ENCODE assay signal across 13 mouse cellular contexts in genomic region chr14:121962128-121962890, GRCm38 (mm10). TPM values are rescaled to one million over a fixed set of nuclear protein-coding genes. Genes with fewer than 3 reads are reported as not detected.
DNase-seq lines count a peak whose midpoint lies in the region; ATAC-seq and TF ChIP-seq lines count a peak whose summit lies in the region.
"Had no signal": no experiment of that assay in that cellular context is flagged by ENCODE, and none has a peak within 500 bp of the region (broad histone marks: within the 10 kb centered on the region; RNA-seq: fewer than 3 reads in every experiment).

No protein-coding gene starts in this region.

- peaks cover 7% of the 10 kb centered on the region for H3K4me1 ChIP-seq in heart, adult 2 months (ENCODE audit: control insufficient read depth, insufficient read depth, low read length)
- peaks cover 26% of the 10 kb centered on the region for H3K4me1 ChIP-seq in lung, embryonic 15.5 days
- H3K4me1 ChIP-seq in heart, postnatal 0 days (ENCODE audit: control insufficient read depth, insufficient read depth), result peaks cover 30% of the 10 kb centered on the region
- H3K4me1 ChIP-seq in olfactory bulb, adult 2 months (ENCODE audit: control insufficient read depth, insufficient read depth, low read length), result peaks cover 26% of the 10 kb centered on the region
- H3K4me1 ChIP-seq: hindbrain, embryonic 12.5 days had no signal

- intact Hi-C loops in heart, adult 2 months (cut with DNase I), result no loop called here
- intact Hi-C loops in heart, postnatal 14 days (cut with DNase I), result no loop called here

- no peak overlapping the region for H3K9ac ChIP-seq in heart, adult 2 months (ENCODE audit: low read depth, low read length)
- no peak overlapping the region for H3K9ac ChIP-seq in lung, embryonic 15.5 days
- no peak overlapping the region for H3K9ac ChIP-seq in heart, postnatal 0 days (replicated peaks; ENCODE audit: low read depth, low read length)
- H3K9ac ChIP-seq: forebrain, embryonic 15.5 days; hindbrain, embryonic 12.5 days had no signal

- H3K4me2 ChIP-seq in lung, embryonic 15.5 days, result 0 out of 2 replicates have a peak overlapping the region, but pooled peaks have one; percentile 11
- peak overlapping the region; percentile 16; the same call in 1 of the 2 replicates for H3K4me2 ChIP-seq in heart, postnatal 0 days (ENCODE audit: low read depth, low read length)
- H3K4me2 ChIP-seq: forebrain, embryonic 15.5 days; hindbrain, embryonic 12.5 days had no signal

- 0 out of 2 replicates have a peak, but pooled peaks have one; percentile 19 for ATAC-seq in lung, embryonic 15.5 days (ENCODE audit: borderline replicate concordance, extremely low read depth, low FRiP score, low TSS enrichment)
- ATAC-seq in heart, postnatal 0 days (ENCODE audit: insufficient read depth, low read depth), result peak; percentile 21; the same call in 1 of the 2 replicates
- ATAC-seq: forebrain, embryonic 15.5 days had no signal

- peak overlapping the region; percentile 43 for H3K27ac ChIP-seq in heart, adult 2 months
- H3K27ac ChIP-seq in lung, embryonic 15.5 days, result peak overlapping the region; percentile 49
- H3K27ac ChIP-seq in heart, postnatal 0 days (ENCODE audit: low read depth), result peak overlapping the region; percentile 56
- H3K27ac ChIP-seq in olfactory bulb, adult 2 months (ENCODE audit: insufficient read depth, low read depth, low read length), result peak overlapping the region; percentile 86
- H3K27ac ChIP-seq: forebrain, embryonic 15.5 days; hindbrain, embryonic 12.5 days had no signal

- TF ChIP-seq POLR2A in heart, adult 2 months (IDR thresholded peaks at IDR 0.05; ENCODE audit: insufficient read depth, low read depth, low read length), result no peak
- TF ChIP-seq POLR2A in olfactory bulb, adult 2 months (IDR thresholded peaks at IDR 0.05; ENCODE audit: insufficient read depth, low read depth, low read length), result no peak

- H3K9me3 ChIP-seq in lung, embryonic 15.5 days, result no peaks in the 10 kb centered on the region
- no peaks in the 10 kb centered on the region for H3K9me3 ChIP-seq in heart, postnatal 0 days (replicated peaks; ENCODE audit: control insufficient read depth, low read length)
- H3K9me3 ChIP-seq: forebrain, embryonic 15.5 days; hindbrain, embryonic 12.5 days had no signal

- TF ChIP-seq CTCF in heart, adult 2 months (IDR thresholded peaks at IDR 0.05), result no peak
- TF ChIP-seq CTCF in heart, postnatal 0 days (IDR thresholded peaks at IDR 0.05; ENCODE audit: low read depth), result no peak
- TF ChIP-seq CTCF in olfactory bulb, adult 2 months (IDR thresholded peaks at IDR 0.05; ENCODE audit: insufficient read depth, low read depth, low read length), result no peak

- no peaks in the 10 kb centered on the region for H3K27me3 ChIP-seq in heart, adult 2 months (ENCODE audit: control insufficient read depth, insufficient read depth, low read length)
- no peaks in the 10 kb centered on the region for H3K27me3 ChIP-seq in lung, embryonic 15.5 days
- H3K27me3 ChIP-seq in heart, postnatal 0 days (ENCODE audit: control insufficient read depth, insufficient read depth, low read length), result no peaks in the 10 kb centered on the region
- H3K27me3 ChIP-seq: forebrain, embryonic 15.5 days; hindbrain, embryonic 12.5 days had no signal

- no peak for TF ChIP-seq EP300 in heart, adult 2 months (IDR thresholded peaks at IDR 0.05; ENCODE audit: insufficient read depth, low read depth, low read length)
- TF ChIP-seq EP300 in heart, postnatal 0 days (IDR thresholded peaks at IDR 0.05; ENCODE audit: low read depth), result no peak

- H3K4me3 ChIP-seq in heart, adult 2 months, result no peak overlapping the region
- H3K4me3 ChIP-seq in lung, embryonic 15.5 days, result no peak overlapping the region
- H3K4me3 ChIP-seq in heart, postnatal 0 days (ENCODE audit: low read depth, low read length), result no peak overlapping the region
- H3K4me3 ChIP-seq in olfactory bulb, adult 2 months (ENCODE audit: insufficient read depth, low read depth, low read length), result no peak overlapping the region
- H3K4me3 ChIP-seq: forebrain, embryonic 15.5 days; hindbrain, embryonic 12.5 days had no signal

- H3K36me3 ChIP-seq in heart, adult 2 months (ENCODE audit: control insufficient read depth, insufficient read depth, low read length), result no peaks in the 10 kb centered on the region
- H3K36me3 ChIP-seq in lung, embryonic 15.5 days, result no peaks in the 10 kb centered on the region
- H3K36me3 ChIP-seq in heart, postnatal 0 days (replicated peaks; ENCODE audit: control insufficient read depth, insufficient read depth, low read length), result no peaks in the 10 kb centered on the region
- H3K36me3 ChIP-seq: forebrain, embryonic 15.5 days; hindbrain, embryonic 12.5 days had no signal

- 0 out of 2 replicates have a peak, but pooled peaks cover 4% of the 10 kb centered on the region for H3K79me2 ChIP-seq in heart, adult 2 months (replicated peaks; ENCODE audit: control insufficient read depth, insufficient read depth, low read length)

- peak; percentile 24 to 29 for DNase-seq in heart, adult 2 months
- no peak for DNase-seq in heart, postnatal 14 days
- no peak for DNase-seq in lung, postnatal 10 days
- DNase-seq in heart, postnatal 0 days (ENCODE audit: low spot score), result no peak
- no peak for DNase-seq in layer of hippocampus, postnatal 14 days (ENCODE audit: low spot score in 2 of 2)
- DNase-seq in layer of hippocampus, postnatal 36 days, result no peak
- DNase-seq: cerebellum, adult 9-11 months; thymus, postnatal 36 days had no signal

- WGBS in heart, adult 2 months, result 51% methylated on average over 14 of the region's 14 CpGs
- 52% methylated on average over 14 of the region's 14 CpGs for WGBS in lung, embryonic 15.5 days
- WGBS in heart, postnatal 0 days, result 58% methylated on average over 14 of the region's 14 CpGs
- WGBS in olfactory bulb, adult 2 months, result 67% methylated on average over 14 of the region's 14 CpGs

RNA-seq across cellular contexts. Expression of gene Gpr183, which starts 2.7 kb away (rescaled TPM):
- 1 to 10 TPM in 1 of 2 experiments, under 1 TPM in 1; 0.84 to 1.1 TPM for total RNA-seq in heart, adult 2 months (2021)
- 1.3 and 1.4 TPM in 2 replicates for polyA plus RNA-seq in heart, adult 2 months (2012; rRNA removed)
- under 1 TPM; 0.54 to 0.67 TPM for total RNA-seq in heart, postnatal 14 days (2021)
- polyA plus RNA-seq in lung, embryonic 15.5 days (2015; fragmentation: Nextera tagmentation; extraction: Ambion mirVana), result 2.9 and 3.2 TPM in 2 replicates
- 1.3 and 1.5 TPM in 2 replicates for total RNA-seq in heart, postnatal 0 days (2014; rRNA removed; ENCODE audit: low replicate concordance)
- 0.89 and 1.1 TPM in 2 replicates for polyA plus RNA-seq in heart, postnatal 0 days (2015; fragmentation: Nextera tagmentation; extraction: Ambion mirVana)
- polyA plus RNA-seq in olfactory bulb, adult 2 months (2012; ENCODE audit: insufficient read depth, insufficient read length, low replicate concordance, missing spikeins), result not detected in 2 replicates
- under 1 TPM; 0.76 to 0.88 TPM for total RNA-seq in layer of hippocampus, postnatal 14 days (2021)
- total RNA-seq in layer of hippocampus, postnatal 36 days (2021), result under 1 TPM; 0.77 to 0.81 TPM

RNA-seq across cellular contexts. Expression of gene Gpr18, which starts 46.7 kb away (rescaled TPM):
- total RNA-seq in heart, adult 2 months (2021), result under 1 TPM; 0.16 to 0.43 TPM
- 0.53 and 2.2 TPM in 2 replicates for polyA plus RNA-seq in heart, adult 2 months (2012; rRNA removed)
- under 1 TPM in 1 of 2 experiments, not detected in 1; 0.39 TPM for total RNA-seq in heart, postnatal 14 days (2021)
- polyA plus RNA-seq in lung, embryonic 15.5 days (2015; fragmentation: Nextera tagmentation; extraction: Ambion mirVana), result 0.10 and 0.55 TPM in 2 replicates
- total RNA-seq in heart, postnatal 0 days (2014; rRNA removed; ENCODE audit: low replicate concordance), result not detected in 2 replicates
- polyA plus RNA-seq in heart, postnatal 0 days (2015; fragmentation: Nextera tagmentation; extraction: Ambion mirVana), result 0.07 and 0.10 TPM in 2 replicates
- polyA plus RNA-seq in olfactory bulb, adult 2 months (2012; ENCODE audit: insufficient read depth, insufficient read length, low replicate concordance, missing spikeins), result not detected in 2 replicates
- not detected for total RNA-seq in layer of hippocampus, postnatal 14 days (2021)
- not detected for total RNA-seq in layer of hippocampus, postnatal 36 days (2021)
- total RNA-seq: midbrain, postnatal 0 days had no signal
- polyA plus RNA-seq: hindbrain, embryonic 12.5 days had no signal

Comparison
In these comparisons a context has a peak if more than half of its experiments do, and no peak if none do; other contexts are left out.
1. DNase-seq: peak in heart, adult 2 months (2 of 2); none in heart, postnatal 14 days (0 of 2), lung, postnatal 10 days (single experiment), heart, postnatal 0 days (single experiment), layer of hippocampus, postnatal 14 days (0 of 2) and layer of hippocampus, postnatal 36 days (0 of 2).
2. Peak in every context shown above with its lines, with median percentiles within 50 percentile points of each other: H3K27ac ChIP-seq.